Mouse (Mus musculus) liver, embryonic 11.5 days (tissue): ENCODE results near the gene C77080. TPM values are rescaled to one million over a fixed set of nuclear protein-coding genes. Genes with fewer than 3 reads are reported as not detected.

Experiments used
- ATAC-seq: fragments of 200-750 bp; cut with Nextera tagmentation; replicated peaks from 2 replicates; pipeline ENCODE4 v1.8.0; 2017; ENCODE audit warnings: moderate number of reproducible peaks, mild to moderate bottlenecking, moderate TSS enrichment, moderate library complexity; ENCODE audit not compliant: low FRiP score
- DNase-seq: peaks from one replicate; pipeline ENCODE4 v3.0.0-alpha.2; 2017; ENCODE audit warnings: low spot score
- H3K27ac ChIP-seq: fragments of 300-500 bp; sonication (generic); 2 replicates; pipeline ENCODE4 v1.5.1; 2014; ENCODE audit warnings: mild to moderate bottlenecking, low read depth, low read length, control low read depth
- H3K27me3 ChIP-seq: fragments of 300-500 bp; sonication (generic); replicated peaks from 2 replicates; pipeline ENCODE4 v1.6.1; 2014; ENCODE audit warnings: low read length, mixed read lengths; ENCODE audit not compliant: control insufficient read depth, insufficient read depth
- H3K36me3 ChIP-seq: fragments of 300-500 bp; sonication (generic); 2 replicates; pipeline ENCODE4 v1.6.1; 2014; ENCODE audit warnings: mild to moderate bottlenecking, low read length, moderate library complexity, mixed read lengths; ENCODE audit not compliant: control insufficient read depth, insufficient read depth
- H3K4me1 ChIP-seq: fragments of 300-500 bp; sonication (generic); replicated peaks from 2 replicates; pipeline ENCODE4 v1.6.1; 2014; ENCODE audit warnings: low read length, mixed read lengths; ENCODE audit not compliant: control insufficient read depth, insufficient read depth
- H3K4me2 ChIP-seq: fragments of 300-500 bp; sonication (generic); 2 replicates; pipeline ENCODE4 v1.6.1; 2014; ENCODE audit warnings: mild to moderate bottlenecking, control low read depth, moderate library complexity
- H3K4me3 ChIP-seq: fragments of 300-500 bp; sonication (generic); 2 replicates; pipeline ENCODE4 v1.5.1; 2014; ENCODE audit warnings: low read depth, low read length, control low read depth
- H3K9ac ChIP-seq: fragments of 300-500 bp; sonication (generic); 2 replicates; pipeline ENCODE4 v1.6.1; 2014; ENCODE audit warnings: low read depth, low read length, control low read depth
- H3K9me3 ChIP-seq: fragments of 300-500 bp; sonication (generic); 2 replicates; pipeline ENCODE4 v1.6.1; 2016; ENCODE audit warnings: low read length, inconsistent platforms, mixed read lengths; ENCODE audit not compliant: control insufficient read depth
- WGBS: fragments of 180-500 bp; shearing (Covaris S2); extraction: QIAGEN DNeasy Blood & Tissue Kit; methylation state at CpG from one replicate; pipeline ENCODE4 v1.1.7; 2014; 5-methylcytosine and 5-hydroxymethylcytosine counted together
- polyA plus RNA-seq: library from polyadenylated mRNA; unstranded; fragments of >200 nt; fragmentation: Nextera tagmentation; extraction: Ambion mirVana; gene quantifications from 2 replicates; pipeline ENCODE4 v1.2.1, GENCODE M21; 2014

C77080 gene
- 1.2 and 1.6 TPM in 2 replicates for polyA plus RNA-seq

DNA sequence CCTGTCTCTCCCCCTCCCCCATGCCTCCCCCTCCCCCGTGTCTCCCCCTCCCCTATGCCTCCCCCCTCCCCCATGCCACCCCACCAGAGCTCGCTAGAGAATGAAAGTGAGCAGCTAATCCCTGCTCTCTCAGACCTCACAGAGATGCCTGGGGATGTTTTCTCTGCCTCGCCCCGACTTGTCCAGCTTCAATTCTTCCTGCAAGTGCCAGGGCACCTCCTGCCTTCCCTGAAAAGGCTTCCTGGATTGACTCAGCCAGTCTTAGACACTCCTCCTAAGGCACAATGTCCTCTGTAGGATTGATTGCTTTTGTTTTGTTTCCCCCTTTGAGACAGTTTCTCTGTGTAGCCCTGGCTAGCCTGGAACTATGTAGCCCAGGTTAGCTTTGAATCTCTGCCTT lies at the start of gene C77080:
Gene C77080, minus strand, starts transcription at position 209 of the 400 bp plus-strand sequence.
- DNase-seq (no peak), ATAC-seq (no peak)
- H3K27ac ChIP-seq, result no peak within 1 kb of the TSS
- no peaks in the 10 kb centered on the region for H3K36me3 ChIP-seq
- WGBS, result 35% methylated on average over 3 of the region's 4 CpGs
- H3K4me1 ChIP-seq, result peaks cover 25% of the 10 kb centered on the region
- no peak within 1 kb of the TSS for H3K4me3 ChIP-seq
- 0 out of 2 replicates have a peak, but pooled peaks cover 3% of the 10 kb centered on the region for H3K27me3 ChIP-seq
- no peaks in the 10 kb centered on the region for H3K9me3 ChIP-seq
- no peak within 1 kb of the TSS for H3K4me2 ChIP-seq
- H3K9ac ChIP-seq, result no peak within 1 kb of the TSS

- Histone ChIP-seq H3K4me1 (peaks cover 3% of the 10 kb centered on the region; the same call in 1 of the 2 replicates), H3K9ac (no peak overlapping the region), H3K27ac (no peak overlapping the region), H3K9me3 (no peaks in the 10 kb centered on the region), H3K27me3 (no peaks in the 10 kb centered on the region), H3K4me3 (no peak overlapping the region), H3K36me3 (peaks cover 36% of the 10 kb centered on the region), H3K4me2 (no peak overlapping the region)
- no peak for DNase-seq
- 80% methylated on average over 1 of the region's 1 CpGs for WGBS
- ATAC-seq, result no peak
These were observed 46.7 kb upstream of the C77080 start for GRCm38 (mm10) chr4:129307936-129308335.

DNA sequence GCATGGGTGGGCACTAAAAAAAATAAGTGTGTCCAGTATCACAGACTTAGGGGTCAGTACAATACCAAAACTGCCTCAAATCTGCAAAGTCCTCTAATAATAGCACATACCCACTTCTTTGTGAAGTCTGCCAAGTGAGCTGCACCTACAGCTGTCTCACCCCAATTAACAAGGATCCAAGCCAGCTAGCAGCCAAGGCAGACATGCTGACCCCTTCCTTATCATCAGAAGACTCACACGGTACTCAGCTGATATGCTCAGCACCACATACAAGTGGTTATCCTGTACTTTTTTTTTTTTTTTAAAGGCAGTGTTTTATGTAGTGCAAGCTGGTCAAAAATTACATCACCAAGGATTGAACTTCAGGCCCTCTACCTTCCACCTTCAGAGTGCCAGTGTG lies 43.1 kb upstream of the C77080 start:
- no peak overlapping the region; the same call in 1 of the 2 replicates for H3K27ac ChIP-seq
- peak; percentile 78 for ATAC-seq

DNA sequence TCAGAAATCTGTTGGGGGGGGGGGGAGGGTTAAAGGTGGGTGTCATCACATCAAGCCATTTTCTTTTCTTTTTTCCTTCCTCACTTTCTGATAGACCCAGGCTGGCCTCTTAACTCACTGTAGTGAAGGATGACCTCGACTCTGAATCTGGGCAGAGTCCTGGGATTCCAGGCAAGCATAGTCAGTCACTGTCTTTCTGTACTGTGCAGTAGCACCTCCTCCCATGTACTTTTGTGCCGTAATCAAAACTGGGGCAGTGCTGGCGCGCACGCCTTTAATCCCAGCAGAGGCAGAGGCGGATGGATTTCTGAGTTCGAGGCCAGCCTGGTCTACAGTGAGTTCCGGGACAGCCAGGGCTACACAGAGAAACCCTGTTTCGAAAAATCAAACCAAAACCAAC lies 42.6 kb upstream of the C77080 start:
- no peak overlapping the region for H3K4me2 ChIP-seq
- 82% methylated on average over 9 of the region's 9 CpGs for WGBS
- ATAC-seq, result 0 out of 2 replicates have a peak, but pooled peaks have one; percentile 13
- H3K27me3 ChIP-seq, result no peaks in the 10 kb centered on the region
- no peak overlapping the region for H3K27ac ChIP-seq
- no peak for DNase-seq
- H3K9me3 ChIP-seq, result no peaks in the 10 kb centered on the region
- H3K36me3 ChIP-seq, result peaks cover 20% of the 10 kb centered on the region; the same call in 1 of the 2 replicates
- no peak overlapping the region for H3K4me3 ChIP-seq
- no peak overlapping the region for H3K9ac ChIP-seq
- H3K4me1 ChIP-seq, result peaks cover 3% of the 10 kb centered on the region; the same call in 1 of the 2 replicates

More for the DNA sequence above, 43.1 kb upstream of the C77080 start:
- WGBS, result 13% methylated on average over 1 of the region's 1 CpGs
- Histone ChIP-seq H3K9me3 (no peaks in the 10 kb centered on the region), H3K4me2 (no peak overlapping the region), H3K9ac (no peak overlapping the region), H3K36me3 (peaks cover 20% of the 10 kb centered on the region; the same call in 1 of the 2 replicates), H3K4me1 (peaks cover 3% of the 10 kb centered on the region; the same call in 1 of the 2 replicates), H3K4me3 (no peak overlapping the region), H3K27me3 (no peaks in the 10 kb centered on the region)
- no peak for DNase-seq

DNA sequence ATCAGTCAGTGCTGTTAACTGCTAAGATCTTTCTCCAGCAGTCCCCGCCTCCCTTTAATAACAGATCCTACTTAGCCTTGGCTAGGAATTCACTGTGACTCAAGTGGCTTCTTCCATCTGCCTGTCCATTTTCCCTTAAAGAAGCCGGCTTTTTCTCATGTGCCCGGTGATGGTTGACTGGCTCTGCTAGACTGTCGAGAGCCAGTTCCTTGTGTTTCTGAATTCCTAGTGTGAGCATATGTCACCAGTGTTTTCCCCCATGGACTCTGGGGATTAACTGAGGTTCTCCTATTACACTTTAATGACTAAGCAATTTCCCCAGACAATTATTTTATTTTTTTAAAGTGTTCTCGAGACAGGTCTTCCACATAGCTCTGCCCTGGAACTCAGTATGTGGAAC lies 42.2 kb upstream of the C77080 start:
- H3K27me3 ChIP-seq, result no peaks in the 10 kb centered on the region
- H3K9ac ChIP-seq, result no peak overlapping the region
- DNase-seq (no peak), ATAC-seq (no peak)
- no peak overlapping the region for H3K4me3 ChIP-seq
- no peak overlapping the region for H3K27ac ChIP-seq
- no peaks in the 10 kb centered on the region for H3K9me3 ChIP-seq
- peaks cover 16% of the 10 kb centered on the region; the same call in 1 of the 2 replicates for H3K36me3 ChIP-seq
- H3K4me1 ChIP-seq, result peaks cover 3% of the 10 kb centered on the region; the same call in 1 of the 2 replicates
- no peak overlapping the region for H3K4me2 ChIP-seq
- WGBS, result 86% methylated on average over 5 of the region's 5 CpGs

GRCm38 (mm10) chr4:129299121-129299520 lies 37.9 kb upstream of the C77080 start:
- Histone ChIP-seq H3K27ac (no peak overlapping the region), H3K9me3 (no peaks in the 10 kb centered on the region), H3K4me3 (no peak overlapping the region), H3K9ac (no peak overlapping the region), H3K4me1 (peaks cover 18% of the 10 kb centered on the region), H3K4me2 (no peak overlapping the region), H3K27me3 (no peaks in the 10 kb centered on the region), H3K36me3 (no peaks in the 10 kb centered on the region)
- 75% methylated on average over 10 of the region's 10 CpGs for WGBS
- DNase-seq (no peak), ATAC-seq (no peak)

DNA sequence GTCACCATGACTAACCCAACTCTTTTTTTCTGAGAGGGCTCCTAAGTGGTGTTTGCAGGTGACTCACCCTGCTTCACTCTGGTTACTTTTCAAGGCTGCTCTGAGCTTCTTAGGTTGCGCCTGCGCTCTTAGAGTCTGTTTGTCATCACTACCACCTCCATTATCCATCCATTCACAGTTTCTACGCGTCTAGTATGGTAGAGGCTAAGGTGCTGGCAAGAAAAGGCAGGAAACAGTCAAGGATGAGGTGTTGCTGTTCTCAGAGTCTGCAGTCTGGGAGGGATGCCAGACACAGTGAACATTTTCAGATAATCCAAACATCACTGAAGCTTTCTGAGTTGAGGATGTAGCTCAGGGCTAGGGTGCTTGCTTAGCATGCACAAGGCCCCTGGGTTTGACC lies 36.5 kb upstream of the C77080 start:
- Histone ChIP-seq H3K4me2 (no peak overlapping the region), H3K27ac (no peak overlapping the region), H3K4me3 (no peak overlapping the region), H3K4me1 (peaks cover 15% of the 10 kb centered on the region), H3K9ac (no peak overlapping the region), H3K36me3 (no peaks in the 10 kb centered on the region), H3K9me3 (no peaks in the 10 kb centered on the region), H3K27me3 (0 out of 2 replicates have a peak, but pooled peaks cover 4% of the 10 kb centered on the region)
- WGBS, result 82% methylated on average over 4 of the region's 4 CpGs
- DNase-seq (no peak), ATAC-seq (no peak)

- DNase-seq, result no peak
- H3K27me3 ChIP-seq, result 0 out of 2 replicates have a peak, but pooled peaks cover 4% of the 10 kb centered on the region
- no peak overlapping the region for H3K9ac ChIP-seq
- H3K36me3 ChIP-seq, result no peaks in the 10 kb centered on the region
- H3K9me3 ChIP-seq, result no peaks in the 10 kb centered on the region
- H3K4me2 ChIP-seq, result no peak overlapping the region
- peaks cover 15% of the 10 kb centered on the region for H3K4me1 ChIP-seq
- H3K4me3 ChIP-seq, result no peak overlapping the region
- 69% methylated on average over 7 of the region's 7 CpGs for WGBS
- H3K27ac ChIP-seq, result no peak overlapping the region
- no peak for ATAC-seq
These were observed 34.9 kb upstream of the C77080 start for GRCm38 (mm10) chr4:129296066-129296465.

- ATAC-seq (peak; percentile 79), DNase-seq (no peak)
- Histone ChIP-seq H3K27ac (no peak overlapping the region), H3K36me3 (no peaks in the 10 kb centered on the region), H3K9ac (no peak overlapping the region), H3K4me2 (peak overlapping the region; percentile 16; the same call in 1 of the 2 replicates), H3K4me1 (peaks cover 15% of the 10 kb centered on the region), H3K4me3 (no peak overlapping the region), H3K9me3 (no peaks in the 10 kb centered on the region), H3K27me3 (0 out of 2 replicates have a peak, but pooled peaks cover 4% of the 10 kb centered on the region)
- 6% methylated on average over 2 of the region's 2 CpGs for WGBS
These were observed 34.0 kb upstream of the C77080 start for GRCm38 (mm10) chr4:129295188-129295587.
